Mouse (Mus musculus): ENCODE measurements around the gene Ddx49.

Ddx49 gene

GRCm38 (mm10) chr8:70316511-70317504 is 14.5 kb upstream of the Ddx49 start:
- DNase-seq = peak; percentile 80

GRCm38 (mm10) chr8:70315624-70316510 is 13.6 kb upstream of the Ddx49 start, which contains the start of gene Cers1:
Gene Cers1 (plus strand): TSS chr8:70315775.
- peak; percentile 76 for DNase-seq

GRCm38 (mm10) chr8:70313399-70313798 is 11.1 kb upstream of the Ddx49 start:
- no peak for DNase-seq

DNA sequence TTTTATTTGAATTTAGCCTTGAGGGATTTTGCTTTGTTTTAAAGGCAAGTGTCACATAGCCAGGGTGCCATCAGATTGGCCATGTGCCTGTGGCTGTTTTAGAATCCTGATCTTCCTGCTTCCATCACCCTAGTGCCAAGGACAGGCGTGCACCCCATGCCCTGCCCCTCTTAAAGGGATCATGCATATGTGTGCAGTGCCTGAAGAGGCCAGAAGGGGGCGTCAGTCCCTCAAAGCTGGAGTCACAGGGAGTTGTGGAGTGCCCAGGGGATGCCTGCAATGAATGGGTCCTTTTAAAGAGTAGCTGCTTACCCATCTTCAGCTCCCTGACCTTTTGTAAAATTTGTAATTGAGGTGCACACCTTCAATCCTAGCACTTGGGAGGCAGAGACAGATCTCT is 7.0 kb upstream of the Ddx49 start:
- peak; percentile 52 for DNase-seq

- no peak for DNase-seq
Observed at GRCm38 (mm10) chr8:70302901-70303300, 612 bp upstream of the Ddx49 start.

- no peak for DNase-seq
Observed at GRCm38 (mm10) chr8:70300881-70301280, 1.4 kb downstream of the Ddx49 start.

- no peak for DNase-seq
Observed at GRCm38 (mm10) chr8:70293988-70294405, 8.3 kb downstream of the Ddx49 start.

- no peak for DNase-seq
Observed at GRCm38 (mm10) chr8:70286737-70287136, 15.6 kb downstream of the Ddx49 start.

GRCm38 (mm10) chr8:70285304-70285703 is 17.0 kb downstream of the Ddx49 start:
- DNase-seq = no peak

DNA sequence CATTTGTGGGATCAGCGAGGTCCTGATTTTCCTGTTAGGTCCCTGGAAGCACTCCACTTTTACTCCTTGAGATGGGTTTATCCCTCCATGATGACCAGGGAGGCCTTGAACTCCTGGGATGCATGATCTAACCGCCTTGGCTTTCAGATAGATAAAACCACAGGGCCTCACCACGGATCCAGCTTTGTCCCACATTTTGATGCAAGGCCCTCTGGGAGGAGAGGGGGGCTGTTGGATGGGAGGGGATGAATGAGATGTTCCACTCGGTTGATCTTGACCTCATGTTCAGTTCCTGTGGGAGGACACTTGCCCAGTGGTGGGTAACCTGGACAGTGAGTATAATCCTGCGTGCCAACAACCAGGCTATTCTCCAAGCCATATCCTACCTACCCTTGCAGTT is 17.9 kb downstream of the Ddx49 start:
- no peak for DNase-seq

DNA sequence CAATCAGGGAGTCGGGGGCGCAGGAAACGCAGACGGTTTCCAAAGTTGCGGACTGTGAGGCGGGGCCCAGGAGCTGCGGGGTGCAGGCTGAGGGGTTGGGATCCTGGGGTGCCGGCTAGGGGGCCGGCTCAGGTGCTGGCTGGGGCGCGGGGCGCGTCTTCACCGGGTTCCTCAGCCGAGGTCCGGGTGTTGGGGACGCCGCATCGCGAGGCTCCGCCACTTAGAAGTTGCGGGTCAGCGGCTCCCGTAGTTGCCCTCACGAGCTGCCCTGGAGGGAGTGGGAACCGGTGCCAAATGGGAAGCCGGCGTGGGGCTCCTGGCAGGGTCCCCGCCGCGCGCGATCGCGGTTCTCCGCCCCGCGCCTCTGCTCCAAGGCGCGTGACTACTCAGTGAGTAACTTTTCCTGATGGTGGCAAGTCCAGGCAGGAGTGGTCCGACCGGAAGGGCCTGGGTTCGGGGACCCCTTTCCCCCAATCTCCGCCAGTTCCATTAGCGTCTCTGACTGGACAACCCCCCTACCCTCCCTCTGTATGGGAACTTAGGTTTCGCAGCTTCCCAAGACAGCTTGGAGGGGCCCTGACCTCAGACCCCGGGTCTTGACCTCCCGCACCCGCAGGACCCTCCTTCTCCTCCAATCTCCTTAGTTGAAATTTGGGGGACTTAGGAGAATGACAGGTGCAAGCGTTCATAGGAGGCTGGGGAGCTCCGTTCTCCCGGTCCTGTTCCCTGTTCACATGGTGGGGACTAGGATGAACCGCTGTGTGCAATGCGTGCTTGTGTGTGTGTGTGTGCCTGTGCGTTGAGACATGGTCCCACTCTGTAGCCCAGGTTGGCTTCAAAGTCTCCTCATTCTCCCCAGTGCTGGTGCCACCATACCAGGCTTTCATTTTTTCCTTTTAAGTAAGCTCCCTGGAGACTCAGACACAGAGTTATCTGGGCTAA is 18.9 kb downstream of the Ddx49 start:
- DNase-seq = peak; percentile 43

DNA sequence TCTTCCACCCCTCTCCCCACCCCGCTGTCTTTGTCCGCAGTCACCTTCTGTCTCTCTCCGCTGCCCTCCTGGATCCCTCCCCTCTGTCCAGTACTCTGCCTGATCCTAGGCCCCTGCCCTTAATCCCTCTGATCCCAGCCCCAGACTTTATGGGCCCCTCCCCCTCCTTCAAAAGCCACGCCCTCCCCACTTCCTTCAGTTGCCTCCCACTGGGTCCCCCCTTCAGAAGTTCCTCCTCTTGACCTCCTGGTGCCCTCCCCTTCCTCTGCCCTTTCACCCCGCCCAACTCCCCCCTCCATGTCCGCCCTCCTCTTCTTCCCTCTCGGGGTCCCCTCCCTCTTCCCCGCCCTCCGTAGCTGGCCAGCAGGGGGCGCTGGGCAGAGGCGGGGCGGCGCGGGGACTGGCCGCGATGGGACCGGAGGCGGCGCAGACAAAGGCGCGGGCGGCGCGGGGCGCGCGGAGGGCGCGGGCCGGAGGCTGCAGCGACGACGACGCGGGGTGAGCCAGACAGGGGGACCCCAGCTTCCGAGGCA is 19.6 kb downstream of the Ddx49 start, which contains the start of gene Homer3:
TSS of gene Homer3 (plus strand) at position 225 of the 533 bp plus-strand sequence.
- DNase-seq = peak; percentile 82

DNA sequence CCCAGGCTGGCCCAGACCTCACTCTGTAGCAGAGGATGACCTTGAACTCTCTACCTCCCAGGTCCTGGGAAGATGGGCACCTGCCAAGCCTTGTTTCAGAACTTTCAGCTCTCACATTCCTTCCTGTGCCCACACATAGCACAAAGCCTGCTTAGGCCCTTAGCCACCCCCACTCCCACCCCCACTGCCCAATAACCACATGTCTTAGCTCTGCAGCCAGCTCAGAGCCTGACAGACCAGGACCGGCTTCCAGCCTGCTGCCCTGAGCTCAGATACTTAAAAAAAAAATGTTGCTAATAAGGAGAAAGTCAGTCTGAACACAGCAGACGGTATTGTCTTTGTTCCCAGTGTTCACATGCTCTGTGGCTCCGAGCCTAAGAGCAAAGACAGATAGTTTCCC is 21.3 kb downstream of the Ddx49 start:
- DNase-seq = no peak

GRCm38 (mm10) chr8:70279266-70279665 is 23.0 kb downstream of the Ddx49 start:
- no peak for DNase-seq

DNA sequence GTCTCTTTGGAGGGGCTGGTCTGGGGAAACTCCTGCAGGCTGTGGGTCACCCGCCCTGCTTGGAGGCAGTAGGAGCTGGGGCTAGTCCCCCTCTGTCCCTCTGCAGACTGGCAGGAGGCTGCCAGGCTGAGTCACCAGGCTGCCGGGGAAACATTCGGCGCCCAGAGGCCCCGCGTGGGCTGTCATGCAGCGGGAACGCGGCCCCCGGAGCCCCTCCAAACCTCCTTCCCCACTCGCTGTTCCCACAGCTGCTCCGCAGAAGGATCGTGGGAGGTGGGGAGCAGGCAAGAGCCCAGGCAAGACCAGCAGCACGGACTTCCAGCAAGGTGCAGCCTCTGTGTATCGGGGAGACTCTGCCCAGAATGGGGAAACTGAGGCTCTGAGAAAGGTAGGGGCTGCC is 24.1 kb downstream of the Ddx49 start:
- no peak for DNase-seq

GRCm38 (mm10) chr8:70276476-70276875 is 25.8 kb downstream of the Ddx49 start:
- DNase-seq = no peak

DNA sequence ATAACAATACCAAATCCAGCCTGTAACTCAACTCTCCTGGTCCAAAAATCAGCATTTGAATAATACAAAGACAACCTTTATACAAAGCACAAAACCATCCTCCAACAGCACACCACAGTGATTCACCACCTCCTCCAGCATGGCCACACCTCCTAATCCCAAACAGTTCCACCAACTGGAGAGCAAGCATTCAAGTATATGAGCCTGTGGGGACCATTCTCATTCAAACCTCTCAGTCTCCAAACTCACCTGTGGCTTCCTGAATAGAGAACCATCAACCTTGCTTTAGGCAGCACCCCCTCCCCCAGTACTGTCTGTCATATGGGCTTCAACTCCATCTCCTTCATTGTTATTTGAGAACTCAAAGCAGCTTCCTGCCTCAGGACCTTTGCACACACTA is 27.9 kb downstream of the Ddx49 start:
- no peak for DNase-seq

GRCm38 (mm10) chr8:70272949-70273348 is 29.3 kb downstream of the Ddx49 start:
- DNase-seq = no peak

GRCm38 (mm10) chr8:70268799-70269565 is 33.3 kb downstream of the Ddx49 start:
- peak; percentile 49 for DNase-seq

GRCm38 (mm10) chr8:70268311-70268710 is 34.0 kb downstream of the Ddx49 start:
- DNase-seq = no peak

- no peak for DNase-seq
Observed at GRCm38 (mm10) chr8:70267674-70268073, 34.6 kb downstream of the Ddx49 start.

Measured in right cerebral cortex, postnatal 4 days (tissue).